29 mouse cellular contexts compared by ENCODE assay signal in the genomic region with DNA sequence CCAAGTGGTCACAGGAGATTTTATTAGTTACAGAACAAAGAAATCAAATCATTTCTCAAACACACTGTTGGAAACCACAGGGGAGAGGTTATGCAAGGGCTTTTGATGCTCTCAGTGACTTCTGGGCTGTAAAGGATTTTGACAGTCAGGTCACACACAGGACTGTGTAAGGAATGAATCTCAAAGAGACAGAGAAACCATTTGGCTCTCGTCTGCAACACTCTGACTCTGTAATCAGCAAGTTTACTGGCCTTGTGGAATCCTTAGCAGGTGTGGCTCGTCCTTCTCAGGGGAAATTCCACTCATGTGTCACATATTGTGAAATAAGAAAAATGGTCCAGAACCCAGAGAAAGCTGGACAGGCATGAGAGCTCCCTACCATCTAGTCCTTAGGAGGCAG. TPM values are rescaled to one million over a fixed set of nuclear protein-coding genes. Genes with fewer than 3 reads are reported as not detected.
DNase-seq lines count a peak whose midpoint lies in the region; ATAC-seq and TF ChIP-seq lines count a peak whose summit lies in the region.
"Had no signal": no experiment of that assay in that cellular context is flagged by ENCODE, and none has a peak within 500 bp of the region (broad histone marks: within the 10 kb centered on the region; RNA-seq: fewer than 3 reads in every experiment).

No protein-coding gene starts in this region.

- H3K4me2 ChIP-seq in intestine, embryonic 16.5 days (ENCODE audit: low read depth, low read length), result no peak overlapping the region
- H3K4me2 ChIP-seq in intestine, embryonic 15.5 days (replicated peaks), result no peak overlapping the region
- no peak overlapping the region for H3K4me2 ChIP-seq in lung, embryonic 16.5 days (ENCODE audit: low read depth, low read length)
- no peak overlapping the region for H3K4me2 ChIP-seq in forebrain, embryonic 15.5 days (replicated peaks)
- H3K4me2 ChIP-seq: embryonic facial prominence, embryonic 13.5 days; hindbrain, embryonic 15.5 days; kidney, embryonic 15.5 days; limb, embryonic 13.5 days; neural tube, embryonic 13.5 days had no signal

- H3K27me3 ChIP-seq in intestine, embryonic 16.5 days (replicated peaks; ENCODE audit: control insufficient read depth, insufficient read depth, low read length), result no peaks in the 10 kb centered on the region
- no peaks in the 10 kb centered on the region for H3K27me3 ChIP-seq in intestine, embryonic 15.5 days (replicated peaks)
- no peaks in the 10 kb centered on the region for H3K27me3 ChIP-seq in lung, embryonic 16.5 days (ENCODE audit: control insufficient read depth, insufficient read depth, low read depth, low read length)
- no peaks in the 10 kb centered on the region for H3K27me3 ChIP-seq in forebrain, embryonic 15.5 days
- H3K27me3 ChIP-seq in cerebellum, adult 2 months (ENCODE audit: control insufficient read depth, insufficient read depth, low read length), result no peaks in the 10 kb centered on the region
- H3K27me3 ChIP-seq: CH12.LX; embryonic facial prominence, embryonic 13.5 days; hindbrain, embryonic 15.5 days; kidney, embryonic 15.5 days; limb, embryonic 13.5 days; neural tube, embryonic 13.5 days had no signal

- peaks cover 19% of the 10 kb centered on the region for H3K4me1 ChIP-seq in intestine, embryonic 16.5 days (ENCODE audit: control insufficient read depth, insufficient read depth, low read length)
- H3K4me1 ChIP-seq in intestine, embryonic 15.5 days (replicated peaks), result peaks cover 11% of the 10 kb centered on the region
- peaks cover 27% of the 10 kb centered on the region for H3K4me1 ChIP-seq in lung, embryonic 16.5 days (replicated peaks; ENCODE audit: control insufficient read depth, insufficient read depth, low read length)
- peaks cover 13% of the 10 kb centered on the region for H3K4me1 ChIP-seq in forebrain, embryonic 15.5 days
- H3K4me1 ChIP-seq in cerebellum, adult 2 months (ENCODE audit: control insufficient read depth, insufficient read depth, low read length), result peaks cover 7% of the 10 kb centered on the region; the same call in 1 of the 2 replicates

- H3K4me3 ChIP-seq in intestine, embryonic 16.5 days (ENCODE audit: low read length), result no peak overlapping the region
- H3K4me3 ChIP-seq in intestine, embryonic 15.5 days (replicated peaks), result no peak overlapping the region
- no peak overlapping the region for H3K4me3 ChIP-seq in lung, embryonic 16.5 days (ENCODE audit: low read length)
- H3K4me3 ChIP-seq in forebrain, embryonic 15.5 days, result no peak overlapping the region
- no peak overlapping the region for H3K4me3 ChIP-seq in cerebellum, adult 2 months (replicated peaks; ENCODE audit: insufficient read depth, low read depth, low read length)
- H3K4me3 ChIP-seq: embryonic facial prominence, embryonic 13.5 days; erythroblast, embryonic 14.5 days; hindbrain, embryonic 15.5 days; kidney, embryonic 15.5 days; limb, embryonic 13.5 days; midbrain, embryonic 10.5 days; myocyte; neural tube, embryonic 13.5 days had no signal

- DNase-seq in urinary bladder, postnatal 14 days (ENCODE audit: low spot score), result peak; percentile 55
- DNase-seq in urinary bladder, postnatal 25 days (ENCODE audit: low spot score), result no peak
- no peak for DNase-seq in right cerebral cortex, postnatal 14 days
- no peak for DNase-seq in cerebellum, adult 2 months
- DNase-seq: adrenal gland, postnatal 10 days; B cell, adult 2 months; cerebellum, adult 8-10 months; cerebellum, postnatal 36 days; embryo, embryonic 11 days; gastrocnemius, postnatal 10 days; heart, adult 11 months; retina, postnatal 1 day; thymus, postnatal 25 days had no signal

- 0 out of 2 replicates have a peak overlapping the region, but pooled peaks have one; percentile 10 for H3K27ac ChIP-seq in intestine, embryonic 16.5 days (ENCODE audit: low read length)
- H3K27ac ChIP-seq in intestine, embryonic 15.5 days, result no peak overlapping the region
- H3K27ac ChIP-seq in lung, embryonic 16.5 days (ENCODE audit: low read length), result peak overlapping the region; percentile 76
- H3K27ac ChIP-seq in forebrain, embryonic 15.5 days (replicated peaks), result no peak overlapping the region
- no peak overlapping the region for H3K27ac ChIP-seq in cerebellum, adult 2 months (ENCODE audit: insufficient read depth, low read length)
- H3K27ac ChIP-seq: embryonic facial prominence, embryonic 13.5 days; hindbrain, embryonic 15.5 days; kidney, embryonic 15.5 days; limb, embryonic 13.5 days; liver, embryonic 14.5 days; midbrain, embryonic 10.5 days; neural tube, embryonic 13.5 days had no signal

- TF ChIP-seq CTCF in cerebellum, adult 2 months (IDR thresholded peaks at IDR 0.05; ENCODE audit: borderline replicate concordance, insufficient read depth, low read depth, low read length), result no peak

- no peaks in the 10 kb centered on the region for H3K9me3 ChIP-seq in intestine, embryonic 16.5 days (ENCODE audit: control insufficient read depth, low read length)
- H3K9me3 ChIP-seq in intestine, embryonic 15.5 days, result no peaks in the 10 kb centered on the region
- no peaks in the 10 kb centered on the region for H3K9me3 ChIP-seq in lung, embryonic 16.5 days (ENCODE audit: control insufficient read depth, low read length)
- H3K9me3 ChIP-seq in forebrain, embryonic 15.5 days, result no peaks in the 10 kb centered on the region
- H3K9me3 ChIP-seq: embryonic facial prominence, embryonic 13.5 days; hindbrain, embryonic 15.5 days; kidney, embryonic 15.5 days; limb, embryonic 13.5 days; midbrain, embryonic 10.5 days; neural tube, embryonic 13.5 days had no signal

- no peak for TF ChIP-seq POLR2A in cerebellum, adult 2 months (IDR thresholded peaks at IDR 0.05; ENCODE audit: borderline replicate concordance, insufficient read depth, low read length)

- no peak overlapping the region for H3K9ac ChIP-seq in intestine, embryonic 16.5 days (ENCODE audit: low read depth, low read length)
- no peak overlapping the region for H3K9ac ChIP-seq in intestine, embryonic 15.5 days
- no peak overlapping the region for H3K9ac ChIP-seq in lung, embryonic 16.5 days (ENCODE audit: low read length)
- H3K9ac ChIP-seq in forebrain, embryonic 15.5 days (replicated peaks), result no peak overlapping the region
- H3K9ac ChIP-seq: embryonic facial prominence, embryonic 13.5 days; hindbrain, embryonic 15.5 days; kidney, embryonic 15.5 days; limb, embryonic 13.5 days; liver, embryonic 14.5 days; neural tube, embryonic 13.5 days had no signal

- no peaks in the 10 kb centered on the region for H3K36me3 ChIP-seq in intestine, embryonic 16.5 days (ENCODE audit: control insufficient read depth, insufficient read depth, low read length)
- no peaks in the 10 kb centered on the region for H3K36me3 ChIP-seq in intestine, embryonic 15.5 days
- H3K36me3 ChIP-seq in lung, embryonic 16.5 days (ENCODE audit: control insufficient read depth, insufficient read depth, low read length), result no peaks in the 10 kb centered on the region
- no peaks in the 10 kb centered on the region for H3K36me3 ChIP-seq in forebrain, embryonic 15.5 days
- H3K36me3 ChIP-seq: embryonic facial prominence, embryonic 13.5 days; hindbrain, embryonic 15.5 days; kidney, embryonic 15.5 days; limb, embryonic 13.5 days; midbrain, embryonic 10.5 days; neural tube, embryonic 13.5 days had no signal

- no peak for ATAC-seq in intestine, embryonic 16.5 days
- ATAC-seq in intestine, embryonic 15.5 days, result no peak
- ATAC-seq in lung, embryonic 16.5 days (ENCODE audit: low read depth), result peak; percentile 75
- no peak for ATAC-seq in forebrain, embryonic 15.5 days (replicated peaks)
- ATAC-seq: activated CD4-positive, CD25-positive, alpha-beta regulatory T cell, adult 4 months; forebrain, embryonic 14.5 days had no signal

- 38% methylated on average over 2 of the region's 2 CpGs for WGBS in intestine, embryonic 16.5 days
- WGBS in intestine, embryonic 15.5 days, result 36% methylated on average over 2 of the region's 2 CpGs
- 28% methylated on average over 2 of the region's 2 CpGs for WGBS in lung, embryonic 16.5 days
- WGBS in forebrain, embryonic 15.5 days, result 64% methylated on average over 2 of the region's 2 CpGs
- 63% methylated on average over 2 of the region's 2 CpGs for WGBS in cerebellum, adult 2 months

RNA-seq across cellular contexts. Expression of a gene that starts 4.9 kb away (rescaled TPM):
- 27.2 and 27.7 TPM in 2 replicates for polyA plus RNA-seq in intestine, embryonic 16.5 days (2015; fragmentation: Nextera tagmentation; extraction: Ambion mirVana)
- 24.0 and 25.7 TPM in 2 replicates for polyA plus RNA-seq in intestine, embryonic 15.5 days (2015; fragmentation: Nextera tagmentation; extraction: Ambion mirVana)
- polyA plus RNA-seq in lung, embryonic 16.5 days (2015; fragmentation: Nextera tagmentation; extraction: Ambion mirVana), result 30.6 and 32.7 TPM in 2 replicates
- polyA plus RNA-seq in forebrain, embryonic 15.5 days (2015; fragmentation: Nextera tagmentation; extraction: Ambion mirVana), result 18.8 and 21.3 TPM in 2 replicates
- polyA plus RNA-seq in cerebellum, adult 2 months (2012; rRNA removed), result 13.0 TPM in 2 replicates

RNA-seq across cellular contexts. Expression of a gene that starts 16.4 kb away (rescaled TPM):
- polyA plus RNA-seq in intestine, embryonic 16.5 days (2015; fragmentation: Nextera tagmentation; extraction: Ambion mirVana), result 203 and 218 TPM in 2 replicates
- 172 and 179 TPM in 2 replicates for polyA plus RNA-seq in intestine, embryonic 15.5 days (2015; fragmentation: Nextera tagmentation; extraction: Ambion mirVana)
- 252 TPM in 2 replicates for polyA plus RNA-seq in lung, embryonic 16.5 days (2015; fragmentation: Nextera tagmentation; extraction: Ambion mirVana)
- polyA plus RNA-seq in forebrain, embryonic 15.5 days (2015; fragmentation: Nextera tagmentation; extraction: Ambion mirVana), result 50.5 and 50.9 TPM in 2 replicates
- 24.5 and 25.1 TPM in 2 replicates for polyA plus RNA-seq in cerebellum, adult 2 months (2012; rRNA removed)

Comparison
In these comparisons a context has a peak if more than half of its experiments do, and no peak if none do; other contexts are left out.
1. H3K27ac ChIP-seq: peak in intestine, embryonic 16.5 days (single experiment) and lung, embryonic 16.5 days (single experiment); none in intestine, embryonic 15.5 days (single experiment), forebrain, embryonic 15.5 days (single experiment) and cerebellum, adult 2 months (single experiment).